Mouse (Mus musculus) lung, embryonic 15.5 days (tissue): Measurements from ENCODE around the gene Nedd4. TPM values are rescaled to one million over a fixed set of nuclear protein-coding genes. Genes with fewer than 3 reads are reported as not detected.

Source experiments
- ATAC-seq: fragments of 200-750 bp; cut with Nextera tagmentation; 2 replicates; pipeline ENCODE4 v1.8.0; 2017; ENCODE audit warnings: moderate number of reproducible peaks, borderline replicate concordance; ENCODE audit not compliant: low FRiP score, low TSS enrichment; ENCODE audit errors: extremely low read depth
- H3K27ac ChIP-seq: fragments of 300-500 bp; sonication (generic); 2 replicates; pipeline ENCODE4 v1.5.1; 2015; ENCODE audit warnings: moderate library complexity, mild to moderate bottlenecking, inconsistent platforms
- H3K27me3 ChIP-seq: fragments of 300-500 bp; sonication (generic); 2 replicates; pipeline ENCODE4 v1.6.1; 2015; ENCODE audit warnings: inconsistent platforms
- H3K36me3 ChIP-seq: fragments of 300-500 bp; sonication (generic); 2 replicates; pipeline ENCODE4 v1.6.1; 2015; ENCODE audit warnings: inconsistent platforms
- H3K4me1 ChIP-seq: fragments of 300-500 bp; sonication (generic); 2 replicates; pipeline ENCODE4 v1.6.1; 2015; ENCODE audit warnings: inconsistent platforms
- H3K4me2 ChIP-seq: fragments of 300-500 bp; sonication (generic); 2 replicates; pipeline ENCODE4 v1.6.1; 2015; ENCODE audit warnings: inconsistent platforms, mild to moderate bottlenecking, moderate library complexity
- H3K4me3 ChIP-seq: fragments of 300-500 bp; sonication (generic); 2 replicates; pipeline ENCODE4 v1.5.1; 2015; ENCODE audit warnings: mild to moderate bottlenecking, inconsistent platforms
- H3K9ac ChIP-seq: fragments of 300-500 bp; sonication (generic); 2 replicates; pipeline ENCODE4 v1.6.1; 2015; ENCODE audit warnings: inconsistent platforms
- H3K9me3 ChIP-seq: fragments of 300-500 bp; sonication (generic); 2 replicates; pipeline ENCODE4 v1.6.1; 2016; ENCODE audit warnings: inconsistent platforms
- WGBS: fragments of 180-500 bp; shearing (Covaris S2); methylation state at CpG from one replicate; pipeline ENCODE4 v1.1.7; 2015; 5-methylcytosine and 5-hydroxymethylcytosine counted together
- polyA plus RNA-seq: library from polyadenylated mRNA; unstranded; fragments of >200 nt; fragmentation: Nextera tagmentation; extraction: Ambion mirVana; gene quantifications from 2 replicates; pipeline ENCODE4 v1.2.1, GENCODE M21; 2015

The Nedd4 gene
- polyA plus RNA-seq, 1 experiment from 2014 or later: 677 TPM

DNA sequence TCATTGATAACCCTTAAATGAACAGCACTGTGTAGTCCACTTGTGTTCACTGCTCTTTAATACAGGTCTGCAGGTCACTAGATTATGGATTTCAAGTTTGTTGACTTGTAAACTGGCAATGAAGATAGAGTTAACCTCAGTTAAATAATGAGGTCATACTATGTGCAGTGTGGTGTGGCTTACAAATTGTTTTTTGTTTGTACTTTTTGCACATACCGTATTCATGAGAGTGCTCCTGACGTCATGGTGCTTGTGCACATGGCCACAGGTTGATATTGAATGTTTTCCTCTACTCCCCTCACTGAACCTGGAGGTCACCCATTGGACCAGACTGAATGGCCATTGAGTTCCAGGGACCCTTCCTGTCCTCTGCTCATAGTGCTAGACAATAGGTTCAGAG, 43.1 kb downstream of the Nedd4 start:
- Histone ChIP-seq H3K4me2 (no peak overlapping the region), H3K27ac (no peak overlapping the region), H3K9me3 (no peaks in the 10 kb centered on the region), H3K4me3 (no peak overlapping the region), H3K9ac (no peak overlapping the region), H3K4me1 (0 out of 2 replicates have a peak, but pooled peaks cover 4% of the 10 kb centered on the region), H3K36me3 (peaks cover 88% of the 10 kb centered on the region), H3K27me3 (no peaks in the 10 kb centered on the region)
- ATAC-seq: no peak
- 83% methylated on average over 2 of the region's 2 CpGs for WGBS

DNA sequence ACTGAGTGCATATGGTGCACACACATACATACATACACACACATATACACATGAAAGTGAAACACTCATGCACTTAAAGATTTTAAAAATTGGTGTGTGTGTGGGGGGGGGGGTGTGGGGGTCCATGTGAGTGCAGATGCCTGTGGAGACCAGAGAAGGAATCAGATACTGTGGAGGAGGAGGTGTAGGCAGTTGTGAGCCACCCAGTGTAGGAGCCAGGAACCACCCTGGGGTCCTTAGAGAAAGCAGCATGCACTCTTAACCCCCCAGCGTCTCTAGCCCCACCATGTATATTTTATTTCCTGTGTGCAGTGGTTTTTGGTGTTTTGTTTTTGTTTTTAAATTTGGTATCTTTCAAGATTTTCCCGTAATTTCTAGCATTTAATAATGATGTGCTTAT, 45.9 kb downstream of the Nedd4 start:
- H3K4me3 ChIP-seq: no peak overlapping the region
- no peaks in the 10 kb centered on the region for H3K9me3 ChIP-seq
- no peaks in the 10 kb centered on the region for H3K27me3 ChIP-seq
- ATAC-seq: no peak
- no peak overlapping the region for H3K27ac ChIP-seq
- peaks cover 86% of the 10 kb centered on the region for H3K36me3 ChIP-seq
- H3K9ac ChIP-seq: no peak overlapping the region
- H3K4me2 ChIP-seq: no peak overlapping the region
- 70% methylated on average over 2 of the region's 2 CpGs for WGBS
- H3K4me1 ChIP-seq: no peaks in the 10 kb centered on the region

DNA sequence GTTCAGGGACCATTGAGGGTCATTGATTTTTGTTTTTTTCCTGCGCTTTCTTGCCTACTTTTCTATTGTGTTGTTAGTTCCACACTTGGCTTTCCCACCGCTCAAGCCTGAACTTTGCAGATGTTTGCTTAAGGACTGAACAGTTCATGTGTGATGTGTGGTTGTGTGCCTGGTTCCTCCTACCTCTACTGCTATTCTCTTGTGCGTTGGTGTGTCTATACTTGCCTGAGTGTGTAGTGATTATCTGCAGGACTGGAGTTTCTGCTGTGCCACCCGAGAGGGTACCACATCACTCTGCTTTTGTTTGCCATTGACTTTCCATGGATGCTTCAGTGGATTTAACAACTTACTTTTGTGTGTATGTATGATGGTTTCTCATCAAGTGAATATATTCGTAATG, 46.5 kb downstream of the Nedd4 start:
- no peak overlapping the region for H3K4me3 ChIP-seq
- H3K27me3 ChIP-seq: no peaks in the 10 kb centered on the region
- no peak overlapping the region for H3K9ac ChIP-seq
- ATAC-seq: no peak
- H3K4me2 ChIP-seq: no peak overlapping the region
- 91% methylated on average over 5 of the region's 5 CpGs for WGBS
- H3K27ac ChIP-seq: no peak overlapping the region
- H3K36me3 ChIP-seq: peaks cover 84% of the 10 kb centered on the region
- H3K4me1 ChIP-seq: no peaks in the 10 kb centered on the region
- H3K9me3 ChIP-seq: no peaks in the 10 kb centered on the region

DNA sequence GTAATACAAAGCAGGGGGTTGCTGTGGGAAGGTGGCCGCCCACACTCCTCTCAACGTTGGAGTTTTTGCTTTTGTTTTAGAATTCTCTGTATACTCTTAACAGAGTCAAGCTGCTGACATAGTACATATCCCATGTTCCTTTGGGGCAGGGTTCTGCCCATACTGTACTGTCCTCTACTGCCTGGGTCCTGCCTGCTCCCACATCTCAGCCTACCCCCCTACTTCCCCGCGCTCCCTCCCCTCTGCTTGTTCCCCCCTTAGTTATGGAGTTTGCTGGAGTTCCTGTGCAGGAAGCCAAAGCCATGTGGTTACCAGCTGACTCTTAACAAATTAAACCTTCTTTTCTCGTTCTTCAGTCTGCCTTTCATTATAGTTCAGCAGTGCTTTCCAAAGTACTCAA, 47.9 kb downstream of the Nedd4 start:
- H3K27ac ChIP-seq: no peak overlapping the region
- WGBS: 68% methylated on average over 5 of the region's 5 CpGs
- H3K9ac ChIP-seq: no peak overlapping the region
- H3K4me3 ChIP-seq: no peak overlapping the region
- peaks cover 85% of the 10 kb centered on the region for H3K36me3 ChIP-seq
- no peak for ATAC-seq
- no peaks in the 10 kb centered on the region for H3K9me3 ChIP-seq
- H3K4me1 ChIP-seq: no peaks in the 10 kb centered on the region
- H3K27me3 ChIP-seq: no peaks in the 10 kb centered on the region
- no peak overlapping the region for H3K4me2 ChIP-seq

DNA sequence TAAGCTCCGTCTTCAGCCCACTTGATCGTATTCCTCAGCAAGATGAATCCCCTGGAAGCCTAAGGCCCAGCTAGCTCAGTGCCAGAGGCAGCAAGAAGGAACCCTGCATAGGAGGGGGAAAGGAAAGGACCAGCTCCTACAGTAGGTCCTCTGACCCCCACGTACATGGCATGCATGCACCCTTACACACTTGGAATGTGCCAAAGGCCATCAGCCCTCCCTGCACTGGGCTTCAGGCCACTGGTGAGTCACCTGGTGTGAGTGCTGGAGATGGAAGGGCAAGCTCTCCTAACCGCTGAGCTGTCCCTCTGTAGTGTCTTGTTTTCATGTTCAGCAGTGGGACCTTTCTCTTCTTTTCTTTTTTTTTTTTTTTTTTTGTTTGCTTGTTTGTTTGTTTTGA, 52.8 kb downstream of the Nedd4 start:
- Histone ChIP-seq H3K27ac (no peak overlapping the region), H3K27me3 (no peaks in the 10 kb centered on the region), H3K36me3 (peaks cover 89% of the 10 kb centered on the region), H3K4me2 (no peak overlapping the region), H3K9ac (no peak overlapping the region), H3K4me3 (no peak overlapping the region), H3K9me3 (no peaks in the 10 kb centered on the region), H3K4me1 (no peaks in the 10 kb centered on the region)
- no peak for ATAC-seq
- 84% methylated on average over 4 of the region's 4 CpGs for WGBS

DNA sequence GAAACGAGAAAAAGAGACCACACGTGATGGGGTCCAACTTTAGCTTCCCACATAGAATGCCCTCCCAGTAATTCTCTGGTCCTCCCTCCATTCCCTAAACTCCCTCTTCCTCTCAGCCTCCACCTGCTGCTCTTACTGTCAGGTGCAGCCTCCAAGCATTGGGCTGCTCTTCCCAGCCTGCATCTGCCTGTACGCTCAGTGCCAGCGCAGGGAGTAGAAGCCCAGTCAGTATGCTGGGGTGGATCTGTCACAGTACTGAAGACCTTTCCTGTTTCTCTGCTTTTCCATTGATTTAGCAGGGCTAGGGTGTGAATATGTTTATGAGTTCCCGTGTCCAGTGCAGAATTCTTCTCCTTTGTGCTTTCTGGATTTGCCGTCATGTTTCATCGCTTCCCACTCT, 54.1 kb downstream of the Nedd4 start:
- Histone ChIP-seq H3K27ac (no peak overlapping the region), H3K27me3 (no peaks in the 10 kb centered on the region), H3K4me2 (no peak overlapping the region), H3K9ac (no peak overlapping the region), H3K4me1 (no peaks in the 10 kb centered on the region), H3K9me3 (no peaks in the 10 kb centered on the region), H3K4me3 (no peak overlapping the region), H3K36me3 (peaks cover 92% of the 10 kb centered on the region)
- ATAC-seq: no peak
- 81% methylated on average over 7 of the region's 7 CpGs for WGBS

DNA sequence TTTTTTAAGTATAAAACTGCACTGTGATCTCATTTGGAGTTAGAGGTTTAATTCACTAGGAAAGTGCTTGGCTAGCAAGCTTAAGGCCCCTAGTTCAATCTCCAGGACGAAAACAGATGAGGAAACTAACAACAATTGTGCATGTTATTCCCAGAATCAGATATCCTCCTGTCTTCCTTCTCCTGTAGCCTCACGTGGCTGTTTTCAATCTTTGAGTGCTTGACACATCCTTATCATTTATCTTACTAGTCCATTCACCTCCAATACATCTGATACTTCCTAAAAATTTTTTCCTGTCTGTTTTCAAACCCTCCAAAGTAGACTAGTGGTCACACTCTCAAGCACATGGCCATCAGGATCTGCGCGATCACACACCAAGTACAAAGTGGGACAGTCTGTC, 57.0 kb downstream of the Nedd4 start:
- Histone ChIP-seq H3K4me3 (no peak overlapping the region), H3K36me3 (peaks cover 93% of the 10 kb centered on the region), H3K4me1 (no peaks in the 10 kb centered on the region), H3K27me3 (no peaks in the 10 kb centered on the region), H3K27ac (no peak overlapping the region), H3K4me2 (no peak overlapping the region), H3K9me3 (no peaks in the 10 kb centered on the region), H3K9ac (no peak overlapping the region)
- no peak for ATAC-seq
- 86% methylated on average over 4 of the region's 4 CpGs for WGBS

DNA sequence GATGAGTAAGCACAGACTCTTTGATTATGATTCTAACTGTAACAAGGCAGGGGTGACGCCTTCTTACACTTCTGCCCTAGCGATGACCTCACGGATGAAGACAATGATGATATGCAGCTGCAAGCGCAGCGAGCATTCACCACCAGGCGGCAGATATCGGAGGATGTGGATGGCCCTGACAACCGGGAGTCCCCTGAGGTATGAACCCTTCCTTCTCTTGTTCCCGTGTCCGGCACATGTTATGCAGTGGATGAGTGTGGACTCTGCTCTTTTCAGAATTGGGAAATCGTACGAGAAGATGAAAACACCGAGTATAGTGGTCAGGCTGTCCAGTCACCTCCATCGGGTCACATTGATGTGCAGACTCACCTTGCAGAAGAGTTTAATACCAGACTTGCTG, 59.1 kb downstream of the Nedd4 start:
- no peak overlapping the region for H3K9ac ChIP-seq
- H3K4me2 ChIP-seq: no peak overlapping the region
- no peak overlapping the region for H3K4me3 ChIP-seq
- H3K27me3 ChIP-seq: no peaks in the 10 kb centered on the region
- H3K27ac ChIP-seq: no peak overlapping the region
- H3K4me1 ChIP-seq: no peaks in the 10 kb centered on the region
- ATAC-seq: no peak
- 87% methylated on average over 14 of the region's 14 CpGs for WGBS
- H3K9me3 ChIP-seq: no peaks in the 10 kb centered on the region
- H3K36me3 ChIP-seq: peaks cover 96% of the 10 kb centered on the region

DNA sequence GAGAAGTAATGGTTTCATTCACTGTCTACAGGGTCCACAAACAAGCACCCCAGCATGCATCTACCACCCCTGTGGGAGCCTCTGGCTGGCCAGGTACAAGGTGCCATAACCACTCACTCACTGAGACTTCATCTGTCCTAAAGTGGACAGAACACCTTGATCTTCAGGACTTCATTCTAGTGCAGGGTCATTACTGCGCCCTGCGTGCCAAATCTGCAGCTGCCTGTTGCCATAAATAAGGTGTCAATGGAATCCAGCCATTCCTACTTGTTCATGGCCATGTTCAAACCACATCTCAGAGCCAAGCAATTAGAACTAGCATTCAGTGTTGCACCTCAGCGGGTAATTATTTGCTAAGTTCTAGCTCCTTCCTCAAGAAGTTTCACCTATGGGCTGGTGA, 60.5 kb downstream of the Nedd4 start:
- WGBS: 93% methylated on average over 3 of the region's 3 CpGs
- Histone ChIP-seq H3K27ac (no peak overlapping the region), H3K36me3 (peaks cover 96% of the 10 kb centered on the region)

DNA sequence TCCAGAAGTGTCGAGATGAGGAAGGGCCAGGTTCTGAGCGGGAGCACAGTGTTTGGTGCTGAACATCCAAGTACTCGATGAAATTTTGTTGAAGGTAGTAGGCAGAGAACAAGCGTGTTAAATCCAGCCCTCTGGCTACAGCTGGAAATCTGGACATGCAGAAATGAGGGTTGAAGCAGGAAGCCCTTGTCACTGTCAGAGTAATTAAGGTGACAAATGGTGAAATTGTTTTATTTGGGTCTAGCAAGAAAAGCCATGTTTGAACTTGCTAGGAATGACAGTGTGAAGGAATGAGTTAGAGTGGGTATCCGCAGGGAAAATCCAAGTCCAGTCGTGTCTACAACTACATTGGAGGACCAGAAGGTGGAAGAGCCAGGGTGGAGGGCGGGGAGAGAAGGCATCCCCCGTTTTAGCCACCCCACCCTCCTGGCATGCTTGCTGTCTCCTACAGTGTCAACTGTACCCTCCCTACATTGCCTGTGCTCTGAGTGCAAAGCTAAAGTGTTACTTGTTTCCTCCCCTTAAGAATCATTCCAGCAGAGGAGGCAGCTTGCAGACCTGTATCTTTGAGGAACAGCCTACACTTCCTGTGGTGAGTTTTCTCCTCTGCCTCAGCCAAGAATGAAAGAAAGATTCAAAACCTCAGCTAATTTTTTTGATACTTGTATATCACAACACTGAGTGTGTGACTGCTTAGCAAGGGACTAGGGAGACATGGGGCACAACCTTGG, 62.5 kb downstream of the Nedd4 start:
- Histone ChIP-seq H3K36me3 (peaks cover 89% of the 10 kb centered on the region), H3K9ac (no peak overlapping the region), H3K27me3 (no peaks in the 10 kb centered on the region), H3K27ac (no peak overlapping the region), H3K4me3 (no peak overlapping the region), H3K4me2 (no peak overlapping the region), H3K4me1 (no peaks in the 10 kb centered on the region), H3K9me3 (no peaks in the 10 kb centered on the region)
- 61% methylated on average over 8 of the region's 8 CpGs for WGBS
- no peak for ATAC-seq

More for the DNA sequence above, 60.5 kb downstream of the Nedd4 start:
- ATAC-seq: no peak
- Histone ChIP-seq H3K27me3 (no peaks in the 10 kb centered on the region), H3K9me3 (no peaks in the 10 kb centered on the region), H3K4me1 (no peaks in the 10 kb centered on the region), H3K9ac (no peak overlapping the region), H3K4me2 (no peak overlapping the region), H3K4me3 (no peak overlapping the region)

DNA sequence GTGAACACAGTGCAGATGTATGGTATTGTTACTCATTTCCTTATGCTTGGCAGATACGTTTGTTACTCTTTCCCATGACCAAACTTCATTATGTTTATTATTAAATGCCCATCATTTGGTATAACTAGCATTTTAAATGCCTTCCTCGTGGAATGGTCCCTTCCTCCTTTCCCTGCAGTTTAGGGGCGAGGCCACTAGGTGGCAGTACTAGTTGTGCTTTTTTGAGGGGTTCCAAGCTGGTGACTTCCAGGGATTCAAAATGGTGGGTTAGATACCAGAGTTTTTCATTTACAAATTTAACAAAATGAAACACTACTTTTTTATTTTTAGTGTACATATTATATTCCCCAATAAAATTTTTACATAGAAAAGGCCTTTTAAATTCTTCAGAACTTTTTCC, 71.8 kb downstream of the Nedd4 start:
- no peak overlapping the region for H3K4me3 ChIP-seq
- peaks cover 90% of the 10 kb centered on the region for H3K36me3 ChIP-seq
- no peak overlapping the region for H3K27ac ChIP-seq
- no peak overlapping the region for H3K4me2 ChIP-seq
- no peak overlapping the region for H3K9ac ChIP-seq
- no peak for ATAC-seq
- 33% methylated on average over 3 of the region's 3 CpGs for WGBS
- H3K4me1 ChIP-seq: no peaks in the 10 kb centered on the region
- no peaks in the 10 kb centered on the region for H3K27me3 ChIP-seq
- no peaks in the 10 kb centered on the region for H3K9me3 ChIP-seq

DNA sequence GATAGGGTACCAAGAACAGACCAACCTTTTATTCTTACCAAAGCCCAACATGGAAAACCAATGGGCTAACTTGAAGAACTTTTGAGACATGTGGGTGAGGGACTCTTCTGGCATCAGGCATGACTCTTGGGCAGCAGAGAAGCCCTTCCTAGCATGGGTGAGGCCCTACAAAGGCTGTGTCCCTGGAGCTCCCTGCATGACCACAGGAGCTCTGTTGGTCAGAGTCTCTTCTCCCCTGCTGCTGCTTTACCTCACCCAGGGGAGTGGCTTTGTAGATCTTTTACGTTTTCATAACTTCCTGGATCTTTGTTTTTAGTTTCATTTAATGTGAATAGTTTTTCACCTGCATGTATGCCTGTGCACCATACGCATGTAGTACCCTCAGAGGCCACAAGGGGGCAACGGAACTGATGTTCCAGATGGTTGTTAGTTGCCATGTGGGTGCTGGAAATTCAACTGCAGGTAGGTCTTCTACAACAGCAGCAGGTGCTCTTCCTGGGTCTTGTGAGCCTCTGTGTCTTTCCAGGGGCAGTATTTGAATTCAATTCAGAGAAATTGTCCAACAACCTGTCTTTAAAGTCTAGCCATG, 73.8 kb downstream of the Nedd4 start:
- H3K9ac ChIP-seq: no peak overlapping the region
- H3K4me1 ChIP-seq: no peaks in the 10 kb centered on the region
- ATAC-seq: no peak
- no peak overlapping the region for H3K27ac ChIP-seq
- no peaks in the 10 kb centered on the region for H3K9me3 ChIP-seq
- H3K36me3 ChIP-seq: peaks cover 97% of the 10 kb centered on the region
- WGBS: 49% methylated on average over 3 of the region's 3 CpGs
- no peak overlapping the region for H3K4me3 ChIP-seq
- H3K4me2 ChIP-seq: no peak overlapping the region
- H3K27me3 ChIP-seq: no peaks in the 10 kb centered on the region
